Mouse (Mus musculus): ENCODE data around the gene Lyzl6. TPM values are rescaled to one million over a fixed set of nuclear protein-coding genes. Genes with fewer than 3 reads are reported as not detected.

The Lyzl6 gene
- polyA plus RNA-seq, 1 experiment from 2014 or later: not detected

GRCm38 (mm10) chr11:103643211-103643610 lies 4.5 kb upstream of the Lyzl6 start:
- Histone ChIP-seq H3K27me3 (replicated peaks) (peaks cover 61% of the 10 kb centered on the region), H3K4me3 (no peak overlapping the region), H3K4me1 (replicated peaks) (no peaks in the 10 kb centered on the region), H3K4me2 (no peak overlapping the region), H3K9me3 (replicated peaks) (peaks cover 4% of the 10 kb centered on the region; the same call in 1 of the 2 replicates), H3K9ac (no peak overlapping the region), H3K27ac (ENCODE audit: poor library complexity, severe bottlenecking) (no peak overlapping the region), H3K36me3 (no peaks in the 10 kb centered on the region)
- ATAC-seq (ENCODE audit: insufficient number of reproducible peaks, low FRiP score): no peak
- 70% methylated on average over 9 of the region's 9 CpGs for WGBS

GRCm38 (mm10) chr11:103639407-103639946 lies 787 bp upstream of the Lyzl6 start:
- peaks cover 3% of the 10 kb centered on the region; the same call in 1 of the 2 replicates for H3K9me3 ChIP-seq (replicated peaks)
- no peak overlapping the region for H3K4me3 ChIP-seq
- H3K27me3 ChIP-seq (replicated peaks): peaks cover 47% of the 10 kb centered on the region
- H3K4me2 ChIP-seq: no peak overlapping the region
- no peaks in the 10 kb centered on the region for H3K36me3 ChIP-seq
- 5% methylated on average over 10 of the region's 10 CpGs for whole genome bisulfite sequencing
- H3K9ac ChIP-seq: no peak overlapping the region
- no peak overlapping the region for H3K27ac ChIP-seq (ENCODE audit: poor library complexity, severe bottlenecking)
- no peaks in the 10 kb centered on the region for H3K4me1 ChIP-seq (replicated peaks)
- ATAC-seq (ENCODE audit: insufficient number of reproducible peaks, low FRiP score): no peak

GRCm38 (mm10) chr11:103636261-103636660 lies 2.4 kb downstream of the Lyzl6 start:
- Histone ChIP-seq H3K36me3 (no peaks in the 10 kb centered on the region), H3K9ac (no peak overlapping the region), H3K4me1 (replicated peaks) (no peaks in the 10 kb centered on the region), H3K9me3 (replicated peaks) (no peaks in the 10 kb centered on the region), H3K27ac (ENCODE audit: poor library complexity, severe bottlenecking) (no peak overlapping the region), H3K4me2 (no peak overlapping the region), H3K27me3 (replicated peaks) (peaks cover 38% of the 10 kb centered on the region), H3K4me3 (no peak overlapping the region)
- ATAC-seq (ENCODE audit: insufficient number of reproducible peaks, low FRiP score): no peak
- 78% methylated on average over 6 of the region's 6 CpGs for WGBS

GRCm38 (mm10) chr11:103635481-103635880 lies 3.2 kb downstream of the Lyzl6 start:
- H3K27me3 ChIP-seq (replicated peaks): peaks cover 34% of the 10 kb centered on the region
- H3K4me2 ChIP-seq: no peak overlapping the region
- H3K9me3 ChIP-seq (replicated peaks): no peaks in the 10 kb centered on the region
- no peak for ATAC-seq (ENCODE audit: insufficient number of reproducible peaks, low FRiP score)
- H3K36me3 ChIP-seq: no peaks in the 10 kb centered on the region
- no peak overlapping the region for H3K4me3 ChIP-seq
- no peak overlapping the region for H3K9ac ChIP-seq
- no peak overlapping the region for H3K27ac ChIP-seq (ENCODE audit: poor library complexity, severe bottlenecking)
- whole genome bisulfite sequencing: 65% methylated on average over 3 of the region's 3 CpGs
- H3K4me1 ChIP-seq (replicated peaks): no peaks in the 10 kb centered on the region

GRCm38 (mm10) chr11:103634806-103635205 lies 3.9 kb downstream of the Lyzl6 start:
- H3K4me2 ChIP-seq: no peak overlapping the region
- no peaks in the 10 kb centered on the region for H3K36me3 ChIP-seq
- WGBS: 74% methylated on average over 7 of the region's 7 CpGs
- H3K4me3 ChIP-seq: no peak overlapping the region
- H3K27ac ChIP-seq (ENCODE audit: poor library complexity, severe bottlenecking): no peak overlapping the region
- ATAC-seq (ENCODE audit: insufficient number of reproducible peaks, low FRiP score): no peak
- H3K4me1 ChIP-seq (replicated peaks): no peaks in the 10 kb centered on the region
- no peak overlapping the region for H3K9ac ChIP-seq
- H3K9me3 ChIP-seq (replicated peaks): no peaks in the 10 kb centered on the region
- H3K27me3 ChIP-seq (replicated peaks): peaks cover 29% of the 10 kb centered on the region

- no peak for ATAC-seq (ENCODE audit: insufficient number of reproducible peaks, low FRiP score)
- no peak overlapping the region for H3K4me2 ChIP-seq
- no peak overlapping the region for H3K4me3 ChIP-seq
- H3K9ac ChIP-seq: no peak overlapping the region
- no peaks in the 10 kb centered on the region for H3K4me1 ChIP-seq (replicated peaks)
- H3K36me3 ChIP-seq: no peaks in the 10 kb centered on the region
- H3K9me3 ChIP-seq (replicated peaks): no peaks in the 10 kb centered on the region
- 0 out of 2 replicates have a peak, but pooled peaks cover 4% of the 10 kb centered on the region for H3K27me3 ChIP-seq (replicated peaks)
- H3K27ac ChIP-seq (ENCODE audit: poor library complexity, severe bottlenecking): no peak overlapping the region
- WGBS: 68% methylated on average over 23 of the region's 23 CpGs
Measured at GRCm38 (mm10) chr11:103627453-103627852, 11.2 kb downstream of the Lyzl6 start.

- no peak within 1 kb of the TSS for H3K4me3 ChIP-seq
- no peaks in the 10 kb centered on the region for H3K9me3 ChIP-seq (replicated peaks)
- no peak within 1 kb of the TSS for H3K27ac ChIP-seq (ENCODE audit: poor library complexity, severe bottlenecking)
- H3K9ac ChIP-seq: no peak within 1 kb of the TSS
- WGBS: 71% methylated on average over 9 of the region's 9 CpGs
- no peak for ATAC-seq (ENCODE audit: insufficient number of reproducible peaks, low FRiP score)
- H3K4me2 ChIP-seq: no peak within 1 kb of the TSS
- H3K4me1 ChIP-seq (replicated peaks): no peaks in the 10 kb centered on the region
- H3K36me3 ChIP-seq: no peaks in the 10 kb centered on the region
- H3K27me3 ChIP-seq (replicated peaks): no peaks in the 10 kb centered on the region
Measured at GRCm38 (mm10) chr11:103621040-103621439, 17.6 kb downstream of the Lyzl6 start, which contains the start of gene Gm884. Gene Gm884 (minus strand): TSS chr11:103621140.

- Histone ChIP-seq H3K4me3 (no peak overlapping the region), H3K4me2 (no peak overlapping the region), H3K4me1 (replicated peaks) (no peaks in the 10 kb centered on the region), H3K27ac (ENCODE audit: poor library complexity, severe bottlenecking) (no peak overlapping the region), H3K36me3 (no peaks in the 10 kb centered on the region), H3K9me3 (replicated peaks) (no peaks in the 10 kb centered on the region), H3K9ac (no peak overlapping the region), H3K27me3 (replicated peaks) (no peaks in the 10 kb centered on the region)
- WGBS: 78% methylated on average over 2 of the region's 2 CpGs
- ATAC-seq (ENCODE audit: insufficient number of reproducible peaks, low FRiP score): no peak
Measured at GRCm38 (mm10) chr11:103610772-103611171, 27.9 kb downstream of the Lyzl6 start.

GRCm38 (mm10) chr11:103606611-103607010 lies 32.1 kb downstream of the Lyzl6 start:
- no peaks in the 10 kb centered on the region for H3K4me1 ChIP-seq (replicated peaks)
- no peak for ATAC-seq (ENCODE audit: insufficient number of reproducible peaks, low FRiP score)
- no peak overlapping the region for H3K9ac ChIP-seq
- H3K9me3 ChIP-seq (replicated peaks): no peaks in the 10 kb centered on the region
- H3K36me3 ChIP-seq: no peaks in the 10 kb centered on the region
- H3K4me3 ChIP-seq: no peak overlapping the region
- no peak overlapping the region for H3K27ac ChIP-seq (ENCODE audit: poor library complexity, severe bottlenecking)
- H3K27me3 ChIP-seq (replicated peaks): no peaks in the 10 kb centered on the region
- 55% methylated on average over 5 of the region's 5 CpGs for WGBS
- H3K4me2 ChIP-seq: no peak overlapping the region

Other genes starting within 250 kb of the Lyzl6 start
- gene Plekhm1, start 226.2 kb downstream of the Lyzl6 start, polyA plus RNA-seq (2016; fragmentation: Nextera tagmentation; extraction: Ambion mirVana): 7.4 and 7.5 TPM in 2 replicates
- gene Lrrc37a, start 134.3 kb downstream of the Lyzl6 start, polyA plus RNA-seq (2016; fragmentation: Nextera tagmentation; extraction: Ambion mirVana): not detected in 2 replicates
- gene Gm884, start 17.8 kb downstream of the Lyzl6 start, polyA plus RNA-seq (2016; fragmentation: Nextera tagmentation; extraction: Ambion mirVana): not detected in 2 replicates
- 0.63 and 0.79 TPM in 2 replicates for gene Rprml, start 10.7 kb upstream of the Lyzl6 start, polyA plus RNA-seq (2016; fragmentation: Nextera tagmentation; extraction: Ambion mirVana)
- gene Gosr2, start 59.0 kb upstream of the Lyzl6 start, polyA plus RNA-seq (2016; fragmentation: Nextera tagmentation; extraction: Ambion mirVana): 69.7 and 69.9 TPM in 2 replicates
- gene Wnt9b, start 110.9 kb upstream of the Lyzl6 start, polyA plus RNA-seq (2016; fragmentation: Nextera tagmentation; extraction: Ambion mirVana): 2.5 and 3.4 TPM in 2 replicates
- gene Wnt3, start 135.3 kb upstream of the Lyzl6 start, polyA plus RNA-seq (2016; fragmentation: Nextera tagmentation; extraction: Ambion mirVana): 0.12 and 0.23 TPM in 2 replicates